Mouse (Mus musculus): ENCODE data around the gene Brinp3. TPM values are rescaled to one million over a fixed set of nuclear protein-coding genes. Genes with fewer than 3 reads are reported as not detected.

Brinp3 gene
- polyA plus RNA-seq, 2 experiments: 1.7 to 1.9 TPM

- H3K27me3 ChIP-seq (ENCODE audit: control insufficient read depth, insufficient read depth, low read length): no peaks in the 10 kb centered on the region
- ATAC-seq (ENCODE audit: low FRiP score, low read depth) (no peak), DNase-seq (ENCODE audit: low spot score) (no peak)
- no peak overlapping the region for H3K4me2 ChIP-seq (replicated peaks; ENCODE audit: low read depth, low read length, severe bottlenecking)
- TF ChIP-seq POLR2A (IDR thresholded peaks at IDR 0.05; ENCODE audit: borderline replicate concordance, extremely low read depth, insufficient read depth, insufficient read length): no peak
- no peak overlapping the region for H3K27ac ChIP-seq (replicated peaks; ENCODE audit: low read depth, low read length)
- no peak overlapping the region for H3K4me3 ChIP-seq (replicated peaks; ENCODE audit: low read length)
- no peaks in the 10 kb centered on the region for H3K9me3 ChIP-seq (ENCODE audit: control insufficient read depth, low read length)
- H3K4me1 ChIP-seq (ENCODE audit: control insufficient read depth, insufficient read depth, low read length): no peaks in the 10 kb centered on the region
- H3K36me3 ChIP-seq (ENCODE audit: control insufficient read depth, insufficient read depth, low read length): no peaks in the 10 kb centered on the region
- no peak overlapping the region for H3K9ac ChIP-seq (ENCODE audit: low read depth, low read length, severe bottlenecking)
These were observed 62.4 kb downstream of the Brinp3 start for GRCm38 (mm10) chr1:146556982-146557381.

GRCm38 (mm10) chr1:146562144-146562543 is 67.6 kb downstream of the Brinp3 start:
- WGBS: 80% methylated on average over 3 of the region's 3 CpGs
- ATAC-seq (ENCODE audit: low FRiP score, low read depth) (no peak), DNase-seq (ENCODE audit: low spot score) (no peak)
- no peak for TF ChIP-seq POLR2A (IDR thresholded peaks at IDR 0.05; ENCODE audit: borderline replicate concordance, extremely low read depth, insufficient read depth, insufficient read length)
- Histone ChIP-seq H3K4me1 (ENCODE audit: control insufficient read depth, insufficient read depth, low read length) (no peaks in the 10 kb centered on the region), H3K27ac (replicated peaks; ENCODE audit: low read depth, low read length) (no peak overlapping the region), H3K9me3 (ENCODE audit: control insufficient read depth, low read length) (no peaks in the 10 kb centered on the region), H3K9ac (ENCODE audit: low read depth, low read length, severe bottlenecking) (no peak overlapping the region), H3K27me3 (ENCODE audit: control insufficient read depth, insufficient read depth, low read length) (no peaks in the 10 kb centered on the region), H3K4me3 (replicated peaks; ENCODE audit: low read length) (no peak overlapping the region), H3K4me2 (replicated peaks; ENCODE audit: low read depth, low read length, severe bottlenecking) (no peak overlapping the region), H3K36me3 (ENCODE audit: control insufficient read depth, insufficient read depth, low read length) (no peaks in the 10 kb centered on the region)

DNA sequence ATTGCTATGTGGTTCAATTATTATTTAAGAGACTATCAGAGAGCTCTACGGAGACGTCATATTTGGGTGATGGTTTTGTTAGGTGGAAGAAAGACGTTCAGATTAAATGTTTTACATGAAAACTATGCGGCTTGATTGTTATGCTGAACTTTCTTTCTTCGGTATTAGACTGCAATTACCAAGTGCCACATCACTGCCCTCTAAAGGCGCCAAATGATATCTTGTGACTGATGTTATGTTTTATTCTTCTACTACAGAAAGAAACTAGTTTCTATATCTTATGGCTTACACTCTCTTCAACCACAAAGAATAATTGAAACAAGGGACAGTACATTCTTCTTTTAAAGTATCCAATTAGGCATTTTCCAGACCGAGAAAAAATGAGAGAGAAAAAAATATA is 89.6 kb downstream of the Brinp3 start:
- Histone ChIP-seq H3K4me2 (replicated peaks; ENCODE audit: low read depth, low read length, severe bottlenecking) (no peak overlapping the region), H3K36me3 (ENCODE audit: control insufficient read depth, insufficient read depth, low read length) (no peaks in the 10 kb centered on the region), H3K27me3 (ENCODE audit: control insufficient read depth, insufficient read depth, low read length) (no peaks in the 10 kb centered on the region), H3K9me3 (ENCODE audit: control insufficient read depth, low read length) (no peaks in the 10 kb centered on the region), H3K4me3 (replicated peaks; ENCODE audit: low read length) (no peak overlapping the region), H3K9ac (ENCODE audit: low read depth, low read length, severe bottlenecking) (no peak overlapping the region), H3K27ac (replicated peaks; ENCODE audit: low read depth, low read length) (no peak overlapping the region), H3K4me1 (ENCODE audit: control insufficient read depth, insufficient read depth, low read length) (no peaks in the 10 kb centered on the region)
- no peak for DNase-seq (ENCODE audit: low spot score)
- 67% methylated on average over 7 of the region's 7 CpGs for WGBS
- TF ChIP-seq POLR2A (IDR thresholded peaks at IDR 0.05; ENCODE audit: borderline replicate concordance, extremely low read depth, insufficient read depth, insufficient read length): no peak
- no peak for ATAC-seq (ENCODE audit: low FRiP score, low read depth)

DNA sequence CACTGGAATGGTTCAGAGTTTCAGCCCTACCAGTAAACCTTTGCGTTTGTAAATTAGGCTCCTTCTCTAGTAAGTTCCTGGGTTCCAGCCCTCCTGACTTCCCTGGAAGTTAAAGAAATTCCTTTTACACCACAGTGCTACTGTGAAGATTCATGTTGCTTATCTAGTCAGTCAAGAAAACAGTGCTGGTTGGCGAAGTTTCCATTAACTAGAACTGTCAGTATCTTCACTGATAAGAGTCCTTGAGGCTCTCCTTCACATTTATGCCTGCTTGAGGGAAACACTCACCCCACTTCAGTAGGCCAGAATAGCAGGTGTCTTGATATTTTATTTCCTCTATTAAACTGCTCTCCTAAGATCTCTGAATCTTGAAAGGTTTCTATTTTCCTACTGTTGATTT is 138.3 kb downstream of the Brinp3 start:
- ATAC-seq (ENCODE audit: low FRiP score, low read depth) (no peak), DNase-seq (ENCODE audit: low spot score) (no peak)
- H3K4me3 ChIP-seq (replicated peaks; ENCODE audit: low read length): no peak overlapping the region
- H3K27ac ChIP-seq (replicated peaks; ENCODE audit: low read depth, low read length): no peak overlapping the region
- no peaks in the 10 kb centered on the region for H3K4me1 ChIP-seq (ENCODE audit: control insufficient read depth, insufficient read depth, low read length)
- WGBS: 55% methylated on average over 2 of the region's 2 CpGs
- no peaks in the 10 kb centered on the region for H3K27me3 ChIP-seq (ENCODE audit: control insufficient read depth, insufficient read depth, low read length)
- TF ChIP-seq POLR2A (IDR thresholded peaks at IDR 0.05; ENCODE audit: borderline replicate concordance, extremely low read depth, insufficient read depth, insufficient read length): no peak
- H3K4me2 ChIP-seq (replicated peaks; ENCODE audit: low read depth, low read length, severe bottlenecking): no peak overlapping the region
- no peaks in the 10 kb centered on the region for H3K36me3 ChIP-seq (ENCODE audit: control insufficient read depth, insufficient read depth, low read length)
- H3K9ac ChIP-seq (ENCODE audit: low read depth, low read length, severe bottlenecking): no peak overlapping the region
- no peaks in the 10 kb centered on the region for H3K9me3 ChIP-seq (ENCODE audit: control insufficient read depth, low read length)

DNA sequence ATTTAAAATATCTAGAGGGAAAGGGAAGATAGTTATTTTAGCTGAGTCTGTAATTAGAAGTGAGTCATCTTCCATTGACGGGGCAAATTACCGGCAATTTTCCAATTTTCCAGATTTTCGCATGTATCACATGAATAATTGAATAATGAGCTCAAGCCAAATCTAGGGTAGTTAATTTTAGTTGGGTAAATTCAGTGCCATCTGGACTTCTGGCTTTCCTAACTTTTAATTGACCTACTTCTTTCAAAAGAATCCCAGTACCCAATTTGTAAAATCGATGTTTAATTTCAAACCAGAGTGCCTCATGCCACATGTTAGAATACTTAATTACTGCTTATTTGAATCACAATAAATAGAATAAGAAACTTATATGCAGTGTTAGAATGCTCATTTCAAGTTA is 162.7 kb downstream of the Brinp3 start:
- Histone ChIP-seq H3K4me1 (ENCODE audit: control insufficient read depth, insufficient read depth, low read length) (no peaks in the 10 kb centered on the region), H3K36me3 (ENCODE audit: control insufficient read depth, insufficient read depth, low read length) (no peaks in the 10 kb centered on the region), H3K4me2 (replicated peaks; ENCODE audit: low read depth, low read length, severe bottlenecking) (no peak overlapping the region), H3K4me3 (replicated peaks; ENCODE audit: low read length) (no peak overlapping the region), H3K27me3 (ENCODE audit: control insufficient read depth, insufficient read depth, low read length) (no peaks in the 10 kb centered on the region), H3K9me3 (ENCODE audit: control insufficient read depth, low read length) (no peaks in the 10 kb centered on the region), H3K9ac (ENCODE audit: low read depth, low read length, severe bottlenecking) (no peak overlapping the region), H3K27ac (replicated peaks; ENCODE audit: low read depth, low read length) (no peak overlapping the region)
- ATAC-seq (ENCODE audit: low FRiP score, low read depth) (no peak), DNase-seq (ENCODE audit: low spot score) (no peak)
- 80% methylated on average over 4 of the region's 4 CpGs for WGBS
- TF ChIP-seq POLR2A (IDR thresholded peaks at IDR 0.05; ENCODE audit: borderline replicate concordance, extremely low read depth, insufficient read depth, insufficient read length): no peak

DNA sequence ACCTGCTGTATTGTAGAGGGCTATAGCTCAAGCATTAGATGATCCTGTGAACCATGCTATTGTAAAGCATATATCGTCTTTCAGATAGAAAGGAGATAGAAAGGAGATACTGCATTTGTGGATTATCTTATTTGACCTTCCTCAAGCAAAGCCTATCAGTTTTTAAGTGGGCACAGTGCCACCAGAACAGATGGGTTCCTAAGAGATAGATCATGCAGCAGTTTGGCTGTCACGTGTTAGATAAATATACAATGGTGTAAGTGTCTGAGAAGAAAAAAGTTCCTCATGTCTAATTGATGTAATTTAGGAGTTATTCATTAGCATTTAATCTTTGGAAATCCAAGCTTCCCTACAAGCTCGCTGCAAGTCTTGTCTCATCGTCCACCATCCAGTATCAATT is 206.2 kb downstream of the Brinp3 start:
- no peaks in the 10 kb centered on the region for H3K27me3 ChIP-seq (ENCODE audit: control insufficient read depth, insufficient read depth, low read length)
- H3K27ac ChIP-seq (replicated peaks; ENCODE audit: low read depth, low read length): no peak overlapping the region
- TF ChIP-seq POLR2A (IDR thresholded peaks at IDR 0.05; ENCODE audit: borderline replicate concordance, extremely low read depth, insufficient read depth, insufficient read length): no peak
- ATAC-seq (ENCODE audit: low FRiP score, low read depth) (no peak), DNase-seq (ENCODE audit: low spot score) (no peak)
- H3K36me3 ChIP-seq (ENCODE audit: control insufficient read depth, insufficient read depth, low read length): no peaks in the 10 kb centered on the region
- H3K9ac ChIP-seq (ENCODE audit: low read depth, low read length, severe bottlenecking): no peak overlapping the region
- 80% methylated on average over 4 of the region's 4 CpGs for WGBS
- no peaks in the 10 kb centered on the region for H3K9me3 ChIP-seq (ENCODE audit: control insufficient read depth, low read length)
- H3K4me2 ChIP-seq (replicated peaks; ENCODE audit: low read depth, low read length, severe bottlenecking): no peak overlapping the region
- no peak overlapping the region for H3K4me3 ChIP-seq (replicated peaks; ENCODE audit: low read length)
- no peaks in the 10 kb centered on the region for H3K4me1 ChIP-seq (ENCODE audit: control insufficient read depth, insufficient read depth, low read length)
